Mouse (Mus musculus) adrenal gland, postnatal 36 days (tissue): ENCODE results near the gene Stpg3. TPM values are rescaled to one million over a fixed set of nuclear protein-coding genes. Genes with fewer than 3 reads are reported as not detected.

Source experiments
- DNase-seq, 2 experiments: peaks; one replicate each; pipeline ENCODE4 v3.0.0; 2021; ENCODE audit warnings: mixed read lengths in 1 of 2
- total RNA-seq, 2 experiments: library from RNA; stranded (reverse); gene quantifications; 2 replicates each; pipeline ENCODE4 v1.2.3; 2021

Stpg3 gene
- total RNA-seq, 2 experiments from 2014 or later: not detected

- DNase-seq: no peak
Observed at GRCm38 (mm10) chr2:25236614-25237013, 22.2 kb upstream of the Stpg3 start, which contains the start of gene Rnf224. TSS of gene Rnf224 (minus strand) at chr2:25236787.

GRCm38 (mm10) chr2:25234551-25235220, 20.2 kb upstream of the Stpg3 start:
- DNase-seq: no peak

- no peak for DNase-seq
Observed at GRCm38 (mm10) chr2:25234050-25234449, 19.6 kb upstream of the Stpg3 start, which contains the start of gene Slc34a3. TSS of gene Slc34a3 (minus strand) at chr2:25234364.

GRCm38 (mm10) chr2:25233421-25233820, 19.0 kb upstream of the Stpg3 start:
- no peak for DNase-seq

DNA sequence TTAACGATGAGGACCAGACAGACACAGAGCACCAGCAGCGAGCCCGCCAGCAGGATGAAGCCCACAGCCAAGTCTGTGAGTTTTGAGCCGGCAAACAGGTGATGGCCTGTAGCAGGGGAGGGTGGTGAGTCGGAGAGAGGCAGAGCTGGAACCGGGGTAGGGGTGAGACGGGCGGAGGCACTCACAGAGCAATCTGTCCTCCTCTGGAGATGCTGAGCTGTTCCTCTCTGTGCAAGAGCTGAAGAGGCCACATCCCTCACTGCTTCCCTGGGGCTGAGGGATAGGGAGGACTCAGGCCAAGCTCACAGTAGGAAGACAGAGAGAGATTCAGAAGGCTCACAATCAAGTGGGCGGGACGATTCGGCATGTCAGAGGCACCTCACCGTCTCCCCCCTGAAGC, 16.6 kb upstream of the Stpg3 start:
- DNase-seq: no peak

- no peak for DNase-seq
Observed at GRCm38 (mm10) chr2:25230581-25230980, 16.1 kb upstream of the Stpg3 start.

- DNase-seq: no peak
Observed at GRCm38 (mm10) chr2:25229582-25229981, 15.1 kb upstream of the Stpg3 start.

DNA sequence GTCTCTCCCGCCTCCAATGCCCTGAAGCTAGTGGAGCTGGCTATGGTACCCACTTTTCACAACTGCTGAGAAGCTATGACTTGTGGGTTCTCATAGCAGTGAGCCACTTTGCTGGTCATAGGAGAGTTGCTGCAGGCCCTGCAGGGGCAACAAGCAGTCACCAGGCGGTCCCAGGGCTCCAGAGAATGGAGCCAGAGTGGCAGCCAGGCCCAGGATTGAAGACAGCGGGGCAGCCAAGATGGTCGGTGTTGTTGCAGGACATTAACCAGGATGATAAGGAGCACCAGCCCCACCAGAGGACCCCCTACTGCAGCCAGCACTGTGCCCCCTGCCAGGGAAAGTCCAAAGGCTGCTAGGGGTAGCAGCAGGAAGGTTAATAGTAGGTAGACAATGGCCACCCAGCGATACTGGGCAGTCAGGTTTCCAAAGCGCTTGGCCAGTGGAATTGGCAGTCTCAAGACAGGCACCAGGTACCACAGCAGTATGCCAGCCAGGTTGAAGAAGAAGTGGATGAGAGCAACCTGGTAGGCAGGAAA, 14.6 kb upstream of the Stpg3 start:
- DNase-seq: no peak

- DNase-seq: peak; percentile 86 to 93
Observed at GRCm38 (mm10) chr2:25228431-25228889, 14.0 kb upstream of the Stpg3 start.

DNA sequence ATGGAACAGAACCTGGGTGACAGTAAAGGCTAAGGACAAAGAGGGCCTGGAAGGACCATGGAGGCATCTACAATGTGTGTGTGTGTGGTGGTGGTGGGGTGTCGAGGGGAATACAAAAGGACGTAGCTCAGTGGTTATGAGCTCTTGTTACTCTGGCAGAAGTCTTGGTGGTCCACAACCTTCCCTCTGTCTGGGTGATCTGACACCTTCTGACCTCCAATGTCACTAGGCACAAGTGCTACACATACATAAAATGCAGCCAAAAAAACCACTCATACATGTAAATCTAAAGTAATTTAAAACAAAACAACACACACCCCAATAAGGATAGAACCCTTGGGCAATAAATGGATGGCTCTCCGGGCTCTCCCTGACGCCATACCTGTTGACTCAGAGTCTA, 13.0 kb upstream of the Stpg3 start:
- DNase-seq: no peak

DNA sequence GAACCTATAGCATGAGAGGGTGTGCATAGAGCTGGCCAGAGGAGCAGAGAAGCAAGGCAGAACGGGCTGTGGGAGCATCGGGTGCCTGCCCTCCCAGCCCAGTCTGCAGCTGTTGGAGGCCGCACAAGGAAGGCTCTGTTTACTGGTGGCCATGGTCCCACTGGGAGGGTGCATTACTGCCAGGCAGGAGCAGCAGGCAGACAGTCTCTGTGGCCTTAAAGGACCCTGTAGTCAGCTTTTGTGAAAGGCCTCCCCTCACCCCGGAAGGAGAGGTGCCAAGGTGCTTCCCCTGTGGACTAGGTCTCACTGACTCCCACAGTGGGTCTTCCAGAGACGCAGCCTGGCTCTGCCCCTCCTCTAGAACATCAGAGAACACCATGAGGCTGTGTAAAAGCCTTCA, 12.4 kb upstream of the Stpg3 start:
- DNase-seq: peak in 1 of 2 experiments; percentile 25

DNA sequence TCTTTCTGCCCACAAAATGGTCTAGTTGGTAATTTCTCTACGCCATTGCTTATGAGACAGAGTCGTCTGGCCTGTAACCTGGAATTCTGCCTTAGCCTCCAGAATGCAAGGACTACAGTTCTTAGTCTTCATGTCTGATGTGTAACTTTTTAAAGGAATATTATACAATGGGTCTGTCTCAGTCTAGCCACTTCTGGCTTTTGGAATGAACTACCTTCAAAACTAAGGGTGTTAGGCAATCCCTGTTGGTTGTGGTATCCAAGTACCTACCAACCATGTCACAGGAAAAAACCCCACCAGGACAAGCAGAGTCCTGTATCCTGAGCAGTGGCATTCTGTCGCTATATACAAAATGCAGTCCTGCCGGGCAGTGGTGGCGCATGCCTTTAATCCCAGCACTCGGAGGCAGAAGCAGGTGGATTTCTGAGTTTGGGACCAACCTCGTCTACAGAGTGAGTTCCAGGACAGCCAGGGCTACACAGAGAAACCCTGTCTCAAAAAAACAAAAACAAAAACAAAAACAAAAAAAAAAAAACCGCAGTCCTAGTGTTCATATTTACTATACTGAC, 11.5 kb upstream of the Stpg3 start:
- DNase-seq: no peak

DNA sequence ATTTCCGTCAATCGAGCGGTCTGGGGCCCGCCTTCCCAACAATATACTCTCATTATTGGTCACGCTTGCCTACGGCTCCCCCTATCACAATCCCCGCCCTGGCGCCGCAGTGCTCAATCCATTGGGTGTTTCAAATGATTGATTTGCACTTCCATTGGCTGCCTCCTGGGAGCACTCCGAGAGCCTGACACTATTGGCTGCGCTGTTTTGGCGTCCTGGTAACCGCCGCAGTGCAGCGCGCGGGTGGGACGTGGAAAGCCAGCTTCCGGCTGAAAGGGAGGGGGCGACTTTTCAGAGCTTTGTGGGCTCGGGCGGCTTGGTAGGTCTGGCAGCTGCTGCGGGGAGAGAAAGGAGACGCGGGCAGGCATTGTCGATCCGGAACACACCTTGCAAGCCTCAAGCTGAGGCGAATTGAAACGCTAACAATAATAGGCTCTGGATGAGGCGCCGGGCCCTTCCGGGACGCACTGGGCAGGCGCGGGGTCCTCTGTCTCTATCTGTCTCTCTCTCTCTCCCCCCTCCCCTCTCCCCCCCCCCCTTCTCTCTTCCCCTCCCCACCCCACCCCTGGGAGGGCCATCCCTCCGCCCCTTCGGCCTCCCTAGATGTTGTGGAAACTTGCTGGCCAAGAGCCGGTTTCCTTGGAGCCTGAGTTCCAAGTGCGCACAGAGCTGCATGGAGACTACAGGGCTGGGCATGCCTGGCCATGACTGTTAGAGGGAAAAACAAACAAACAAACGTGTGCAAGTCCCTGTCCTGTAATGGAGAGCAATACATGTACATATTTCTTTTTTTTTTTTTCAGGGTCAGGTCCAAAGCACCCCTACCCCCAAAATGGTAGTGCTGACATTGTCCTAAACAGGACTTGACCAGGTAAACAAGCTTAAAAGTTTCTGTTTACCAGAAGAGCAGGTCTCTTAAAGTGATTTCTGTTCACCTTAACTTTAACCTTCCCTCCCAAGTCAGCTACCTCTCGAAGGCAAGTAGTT, 10.6 kb upstream of the Stpg3 start:
- DNase-seq: peak; percentile 96 to 98

DNA sequence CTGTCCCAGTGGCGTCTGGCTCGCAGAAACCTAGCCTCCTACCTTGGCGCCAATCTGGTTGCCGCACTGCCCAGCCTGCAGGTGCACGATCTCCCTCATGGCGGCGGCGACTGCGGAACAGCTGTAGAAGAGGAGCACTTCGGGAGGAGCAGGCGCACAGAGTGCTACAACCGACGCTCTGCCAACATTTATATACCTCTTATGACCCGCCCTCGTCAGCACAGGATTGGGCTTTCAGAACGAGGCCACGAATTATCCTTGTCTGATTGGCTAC, 10.0 kb upstream of the Stpg3 start, which contains the start of gene Tubb4b:
Tubb4b (minus strand) TSS at position 211 of the 274 bp plus-strand sequence.
- DNase-seq: no peak

DNA sequence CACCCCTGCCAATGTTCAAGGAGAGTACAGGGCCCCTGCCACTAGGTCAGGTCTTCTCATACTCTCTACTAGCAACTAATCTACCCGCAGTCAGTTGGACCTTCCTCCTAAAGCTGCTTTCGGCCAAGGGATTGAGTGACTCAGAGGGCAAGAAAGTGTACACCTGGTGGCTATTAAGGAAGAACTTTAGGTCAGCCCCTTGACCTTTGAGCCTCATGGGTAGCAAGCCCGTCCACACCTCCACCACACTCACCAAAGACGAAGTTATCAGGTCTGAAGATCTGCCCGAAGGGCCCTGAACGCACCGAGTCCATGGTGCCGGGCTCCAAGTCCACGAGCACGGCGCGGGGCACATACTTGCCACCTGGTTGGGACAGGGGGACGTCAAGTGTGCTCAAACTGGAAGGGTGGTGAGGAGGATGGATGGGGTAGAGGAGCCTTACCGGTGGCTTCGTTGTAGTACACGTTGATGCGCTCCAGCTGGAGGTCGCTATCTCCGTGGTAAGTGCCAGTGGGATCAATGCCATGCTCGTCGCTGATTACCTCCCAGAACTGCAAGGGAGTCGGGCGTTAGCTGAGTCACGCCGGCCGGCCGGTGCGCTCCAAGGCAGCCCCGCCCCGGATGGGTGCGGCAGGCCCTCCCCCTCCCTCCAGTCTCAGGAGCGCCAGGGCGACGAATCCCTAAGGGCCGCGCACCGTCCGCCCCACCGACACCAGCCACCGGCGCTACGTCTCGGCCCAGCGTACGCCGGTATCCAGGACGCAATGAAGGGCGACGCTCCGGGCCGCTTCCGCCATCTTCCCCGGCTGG, 9.4 kb upstream of the Stpg3 start:
- peak; percentile 94 to 95 for DNase-seq

GRCm38 (mm10) chr2:25221331-25221772, 6.9 kb upstream of the Stpg3 start:
- DNase-seq: no peak

DNA sequence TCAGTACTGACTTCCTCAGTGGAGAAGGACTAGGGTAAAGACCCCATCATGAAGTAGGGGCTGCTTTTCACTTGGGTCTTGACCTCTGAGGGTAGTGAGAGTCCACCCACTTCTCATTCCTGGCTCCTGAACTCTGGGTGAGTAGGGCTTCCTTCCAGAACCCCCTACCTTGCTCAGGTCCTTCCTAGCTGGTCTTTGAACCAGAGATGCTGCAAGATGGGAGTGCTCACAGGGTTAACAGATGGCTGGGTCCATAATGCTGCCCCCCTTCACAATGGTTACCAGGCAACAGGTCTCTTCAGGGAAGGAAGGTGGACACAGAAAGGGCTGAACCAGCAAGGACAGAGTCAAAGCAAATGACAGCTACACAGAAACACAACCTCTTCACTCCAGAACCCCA, 4.0 kb upstream of the Stpg3 start, which contains the start of gene Fam166a:
Fam166a (plus strand) TSS at position 301 of the 400 bp plus-strand sequence.
- DNase-seq: no peak

- no peak for DNase-seq
Observed at GRCm38 (mm10) chr2:25217666-25218065, 3.2 kb upstream of the Stpg3 start.

- no peak for DNase-seq
Observed at GRCm38 (mm10) chr2:25213266-25213865, 1.1 kb downstream of the Stpg3 start.

GRCm38 (mm10) chr2:25211121-25211670, 3.2 kb downstream of the Stpg3 start, which contains the start of gene Nelfb:
TSS of gene Nelfb (minus strand) at chr2:25211489.
- DNase-seq: peak; percentile 92 to 93

- DNase-seq: no peak
Observed at GRCm38 (mm10) chr2:25210686-25211085, 3.8 kb downstream of the Stpg3 start.
